Mouse (Mus musculus) G1E (cell line): ENCODE data around the gene Clic1. TPM values are rescaled to one million over a fixed set of nuclear protein-coding genes. Genes with fewer than 3 reads are reported as not detected.

Experiments
- ATAC-seq: 2 replicates; pipeline ENCODE4 v1.8.0; 2016; ENCODE audit warnings: mild to moderate bottlenecking; ENCODE audit not compliant: insufficient number of reproducible peaks, poor library complexity, low FRiP score, severe bottlenecking; ENCODE audit errors: extremely low read depth
- DNase-seq: peaks from one replicate; pipeline ENCODE4 v3.0.0; 2012; ENCODE audit warnings: low spot score
- H3K27me3 ChIP-seq: 2 replicates; pipeline ENCODE4 v1.6.1; 2012; ENCODE audit warnings: mild to moderate bottlenecking, low read length, inconsistent platforms; ENCODE audit not compliant: insufficient read depth
- H3K36me3 ChIP-seq: replicated peaks from 2 replicates; pipeline ENCODE3; 2012; ENCODE audit warnings: mild to moderate bottlenecking, inconsistent platforms
- H3K4me1 ChIP-seq: 2 replicates; pipeline ENCODE4 v1.6.1; 2012; ENCODE audit warnings: low read depth, low read length, inconsistent platforms, mixed read lengths; ENCODE audit not compliant: insufficient read depth
- H3K4me3 ChIP-seq: 2 replicates; pipeline ENCODE4 v1.5.1; 2012; ENCODE audit warnings: low read depth, mild to moderate bottlenecking, inconsistent platforms, low read length, moderate library complexity, mixed read lengths
- H3K9me3 ChIP-seq: replicated peaks from 2 replicates; pipeline ENCODE4 v1.6.1; 2012; ENCODE audit warnings: inconsistent platforms
- CTCF ChIP-seq: IDR thresholded peaks from 2 replicates; pipeline ENCODE4 v1.5.1; 2012; ENCODE audit warnings: low read depth, low read length, inconsistent platforms, mixed read lengths
- GATA1 ChIP-seq: IDR thresholded peaks from 2 replicates; pipeline ENCODE4 v1.6.1; 2012; ENCODE audit warnings: borderline replicate concordance, low read length, inconsistent platforms, mixed read lengths
- GATA2 ChIP-seq: IDR thresholded peaks from 2 replicates; pipeline ENCODE4 v1.6.1; 2012; ENCODE audit warnings: low read depth, low read length, inconsistent platforms, borderline replicate concordance
- POLR2AphosphoS5 ChIP-seq: IDR thresholded peaks from 2 replicates; pipeline ENCODE4 v1.6.1; 2012; ENCODE audit warnings: low read depth, low read length, inconsistent platforms; ENCODE audit not compliant: insufficient replicate concordance
- TAL1 ChIP-seq: conservative IDR thresholded peaks from 2 replicates; pipeline ENCODE4 v1.6.1; 2012; ENCODE audit warnings: low read depth, low read length, inconsistent platforms, mixed read lengths
- polyA plus RNA-seq: library from polyadenylated mRNA; stranded (reverse); fragments of >175 nt; gene quantifications from 2 replicates; pipeline ENCODE4 v1.2.3, GENCODE M21; 2012
- total RNA-seq, 2 experiments: library from RNA; stranded (forward) in 1 of 2; stranded (reverse) in 1 of 2; fragments of 200-1000 nt in 1 of 2; fragments of >200 nt in 1 of 2; fragmentation: Nextera tagmentation in 1 of 2; gene quantifications; 2 replicates each; pipeline ENCODE4 v1.2.3; 2014 to 2017

Gene Clic1
- total and polyA plus RNA-seq, 3 experiments, result 211 to 562 (median 258) TPM

DNA sequence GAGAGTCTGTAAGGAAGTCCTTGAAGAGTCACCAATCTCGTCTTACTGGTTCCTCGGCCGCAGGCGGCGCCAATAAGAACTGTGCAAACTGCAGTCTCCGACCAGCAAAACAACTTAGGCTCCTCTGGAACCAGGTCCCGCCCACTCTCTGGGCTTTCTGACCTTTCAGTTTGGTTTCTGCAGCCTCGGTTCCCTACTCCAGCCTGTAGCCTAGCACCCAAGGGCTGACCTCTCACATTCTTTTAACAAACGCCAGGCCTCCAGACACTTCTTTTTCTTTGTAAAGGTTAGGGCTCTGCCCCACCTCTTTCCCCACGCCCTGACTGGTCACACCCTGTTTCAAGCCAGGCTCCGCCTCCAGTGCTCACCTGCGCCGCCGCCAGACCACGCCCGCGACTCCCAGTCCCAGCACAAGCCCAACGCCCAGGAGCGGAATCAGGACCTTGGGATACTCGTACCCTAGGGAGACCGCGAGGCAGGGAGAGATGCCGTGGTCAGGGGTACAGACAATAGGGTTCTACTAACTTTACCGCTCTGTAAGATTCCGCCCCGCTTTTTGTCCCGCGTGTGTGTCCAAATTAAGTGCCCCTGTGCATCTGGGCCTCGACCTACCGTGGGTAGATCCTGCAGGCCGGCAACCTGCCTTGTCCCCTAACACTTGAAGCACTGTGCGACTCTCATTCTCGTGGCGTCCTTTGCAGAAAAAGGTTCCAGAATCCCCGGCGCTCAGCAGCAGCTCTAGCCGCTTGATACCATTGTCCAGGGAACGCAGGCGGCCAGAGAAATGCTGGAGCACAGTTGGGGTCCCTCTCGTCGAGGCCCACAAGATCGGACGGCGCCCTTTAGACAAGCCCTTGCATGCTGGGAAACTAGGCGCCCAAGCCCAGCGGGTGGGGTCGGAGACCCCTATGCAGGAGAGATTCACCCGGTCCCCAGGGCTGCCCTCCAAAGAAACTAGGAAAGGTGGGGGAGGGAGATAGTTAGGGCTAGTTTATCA is 15.5 kb downstream of the Clic1 start, which contains the start of gene Ly6g6c:
Gene Ly6g6c, plus strand, starts transcription at position 438 of the 997 bp plus-strand sequence.
- Histone ChIP-seq H3K4me1 (peaks cover 44% of the 10 kb centered on the region), H3K36me3 (peaks cover 33% of the 10 kb centered on the region), H3K4me3 (peak within 1 kb of the TSS; percentile 49; the same call in 1 of the 2 replicates), H3K27me3 (peaks cover 52% of the 10 kb centered on the region), H3K9me3 (no peaks in the 10 kb centered on the region)
- no peak for TF ChIP-seq TAL1
- TF ChIP-seq GATA2, result no peak
- no peak for TF ChIP-seq GATA1
- no peak for TF ChIP-seq CTCF
- no peak for TF ChIP-seq POLR2AphosphoS5
- no peak for DNase-seq
- no peak for ATAC-seq

DNA sequence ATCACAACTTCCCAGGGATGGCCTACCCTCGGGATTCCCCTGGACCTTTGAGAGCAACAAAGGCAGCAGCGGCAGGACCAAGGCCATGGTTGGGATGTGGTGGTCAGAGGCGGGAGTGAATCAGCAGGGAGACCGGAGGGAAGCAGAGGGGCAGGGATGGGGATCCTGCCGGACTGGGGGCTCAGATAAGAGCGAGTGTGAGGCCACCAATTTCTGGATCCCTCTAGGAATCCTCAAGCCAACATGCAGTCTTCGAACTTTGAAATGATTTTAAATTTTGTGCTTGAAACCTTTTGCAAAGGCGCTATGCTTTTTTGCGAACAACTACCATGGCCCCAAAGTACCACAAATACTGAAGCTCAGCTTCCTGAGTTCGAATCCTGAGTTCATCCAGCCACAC is 16.3 kb downstream of the Clic1 start, which contains the start of gene Mpig6b:
Gene Mpig6b, minus strand, starts transcription at position 101 of the 400 bp plus-strand sequence.
- peaks cover 24% of the 10 kb centered on the region for H3K36me3 ChIP-seq
- TF ChIP-seq TAL1 (no peak), GATA1 (no peak), GATA2 (no peak), CTCF (no peak), POLR2AphosphoS5 (no peak)
- H3K4me1 ChIP-seq, result peaks cover 43% of the 10 kb centered on the region
- no peak for DNase-seq
- peaks cover 52% of the 10 kb centered on the region for H3K27me3 ChIP-seq
- ATAC-seq, result no peak
- H3K9me3 ChIP-seq, result no peaks in the 10 kb centered on the region
- peak within 1 kb of the TSS; percentile 49; the same call in 1 of the 2 replicates for H3K4me3 ChIP-seq

DNA sequence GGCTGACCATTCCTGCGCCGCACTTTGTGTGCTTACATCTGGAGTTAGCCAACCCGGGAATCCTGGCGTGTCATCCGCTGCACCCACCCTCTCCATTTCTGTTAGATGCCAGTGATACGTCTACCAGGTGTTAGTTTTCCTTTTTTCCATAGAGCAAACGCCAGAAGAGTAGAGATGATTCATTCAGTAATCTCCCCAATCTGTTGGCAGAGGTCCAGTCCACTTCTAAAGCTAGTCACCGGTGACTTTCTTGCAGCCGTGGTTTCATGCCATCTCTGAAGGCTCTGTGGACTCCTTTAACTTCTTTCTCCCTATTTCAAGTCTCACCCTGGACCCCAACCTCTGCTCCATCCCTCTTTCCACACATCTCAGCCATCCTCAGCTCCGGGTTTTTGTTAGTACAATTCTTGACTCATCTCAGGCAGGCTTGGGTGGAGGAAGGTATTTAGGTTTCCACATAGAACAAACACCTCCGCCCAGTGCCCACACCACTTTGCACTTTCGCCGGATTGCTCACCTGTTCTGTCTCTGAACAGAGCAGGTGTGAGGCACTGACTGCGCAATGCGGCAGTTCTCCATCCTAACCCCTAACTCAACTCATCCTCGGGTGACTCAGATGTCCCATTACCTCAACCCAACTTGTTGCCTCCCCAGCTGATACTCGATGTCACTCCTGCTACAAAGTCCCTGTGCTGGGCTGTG is 18.6 kb downstream of the Clic1 start:
- peaks cover 4% of the 10 kb centered on the region for H3K36me3 ChIP-seq
- peaks cover 57% of the 10 kb centered on the region for H3K27me3 ChIP-seq
- no peak for TF ChIP-seq POLR2AphosphoS5
- TF ChIP-seq TAL1, result no peak
- TF ChIP-seq GATA1, result no peak
- TF ChIP-seq CTCF, result no peak
- TF ChIP-seq GATA2, result no peak
- DNase-seq (no peak), ATAC-seq (no peak)
- H3K9me3 ChIP-seq, result no peaks in the 10 kb centered on the region
- no peak overlapping the region for H3K4me3 ChIP-seq
- peaks cover 36% of the 10 kb centered on the region for H3K4me1 ChIP-seq

DNA sequence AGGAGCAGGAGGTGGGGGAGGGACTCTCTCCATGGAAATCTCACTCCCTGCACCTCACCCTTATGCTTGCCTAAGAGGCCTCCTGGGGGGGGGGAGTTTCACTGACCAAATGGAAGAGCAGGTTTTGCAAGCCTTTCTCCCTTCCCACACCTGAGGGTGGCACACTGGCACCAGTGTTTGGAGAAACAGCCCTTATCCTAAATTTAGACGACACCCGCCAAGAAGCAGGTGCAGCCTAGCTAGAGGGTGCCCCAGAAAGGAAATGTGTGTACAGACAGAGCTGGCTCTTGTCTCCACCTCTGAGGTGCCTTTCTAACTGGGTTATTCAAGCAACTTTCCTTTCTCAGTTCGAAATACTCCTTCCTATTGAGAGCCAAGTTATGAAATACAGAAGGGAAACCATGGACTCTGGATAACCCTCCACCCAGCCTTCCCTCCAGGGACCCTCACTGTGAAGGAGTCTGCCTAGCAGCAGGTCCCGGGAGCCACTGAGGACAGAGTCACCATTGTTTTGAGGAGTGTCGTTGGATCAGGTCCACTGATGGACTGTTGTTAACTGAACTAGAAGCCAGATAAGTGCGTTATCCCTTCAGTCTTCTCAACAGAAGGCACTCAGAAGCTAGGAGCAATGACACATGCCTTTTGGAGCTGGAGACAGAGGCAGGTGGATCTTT is 20.9 kb downstream of the Clic1 start:
- no peaks in the 10 kb centered on the region for H3K36me3 ChIP-seq
- H3K9me3 ChIP-seq, result no peaks in the 10 kb centered on the region
- no peak for DNase-seq
- peaks cover 46% of the 10 kb centered on the region for H3K27me3 ChIP-seq
- H3K4me1 ChIP-seq, result peaks cover 28% of the 10 kb centered on the region
- no peak overlapping the region for H3K4me3 ChIP-seq
- no peak for ATAC-seq
- TF ChIP-seq GATA1, result no peak
- no peak for TF ChIP-seq POLR2AphosphoS5
- TF ChIP-seq CTCF, result no peak
- TF ChIP-seq GATA2, result no peak
- no peak for TF ChIP-seq TAL1

DNA sequence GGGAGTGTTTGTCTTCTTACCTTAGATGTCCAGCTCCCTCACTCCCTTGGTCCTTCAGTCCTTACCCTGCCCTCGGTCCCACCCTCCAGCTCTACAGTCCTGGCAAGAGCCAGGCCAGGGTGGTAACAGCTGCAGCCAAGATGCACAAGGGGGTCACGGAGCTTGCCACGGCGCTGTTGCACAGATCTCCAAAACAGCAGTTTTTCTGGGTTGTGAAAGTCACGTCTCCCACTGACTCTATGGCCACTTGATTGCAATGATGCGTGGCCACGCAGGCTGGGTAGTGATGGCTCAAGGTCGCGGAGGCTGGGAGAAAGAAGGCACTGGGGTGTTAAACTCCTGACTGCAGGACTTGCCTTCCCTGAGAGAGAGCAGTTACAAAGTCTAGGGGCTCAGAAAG is 21.7 kb downstream of the Clic1 start:
- H3K4me3 ChIP-seq, result no peak overlapping the region
- peaks cover 26% of the 10 kb centered on the region for H3K4me1 ChIP-seq
- DNase-seq (no peak), ATAC-seq (no peak)
- H3K9me3 ChIP-seq, result no peaks in the 10 kb centered on the region
- no peak for TF ChIP-seq GATA2
- no peak for TF ChIP-seq GATA1
- no peak for TF ChIP-seq POLR2AphosphoS5
- TF ChIP-seq TAL1, result no peak
- no peak for TF ChIP-seq CTCF
- H3K36me3 ChIP-seq, result no peaks in the 10 kb centered on the region
- peaks cover 39% of the 10 kb centered on the region for H3K27me3 ChIP-seq

DNA sequence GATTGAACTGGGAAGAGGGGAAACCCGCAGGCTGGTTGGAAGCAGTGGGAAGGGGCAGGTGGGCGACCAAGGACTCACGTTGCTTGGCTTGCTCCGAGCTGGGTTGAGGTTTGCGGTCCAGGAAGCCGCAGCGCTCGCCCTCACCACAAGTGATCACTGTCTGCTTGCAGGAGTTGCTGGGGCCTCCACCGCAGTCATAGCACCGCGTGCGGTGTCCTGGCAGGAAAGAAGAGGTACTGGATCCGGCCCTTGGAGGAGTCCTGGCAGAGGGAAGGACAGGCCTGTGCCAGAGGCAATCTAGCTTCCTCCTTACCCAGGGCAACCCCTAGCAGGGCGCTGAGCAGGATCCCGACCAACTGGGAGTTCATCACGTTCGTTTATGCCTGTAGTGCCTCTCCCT is 24.3 kb downstream of the Clic1 start:
- ATAC-seq, result no peak
- TF ChIP-seq GATA2 (no peak), CTCF (no peak), POLR2AphosphoS5 (no peak), TAL1 (no peak), GATA1 (no peak)

More for the DNA sequence above, 24.3 kb downstream of the Clic1 start:
- Histone ChIP-seq H3K4me1 (peaks cover 43% of the 10 kb centered on the region), H3K27me3 (peaks cover 21% of the 10 kb centered on the region), H3K36me3 (no peaks in the 10 kb centered on the region), H3K4me3 (peak overlapping the region; percentile 4; the same call in 1 of the 2 replicates), H3K9me3 (no peaks in the 10 kb centered on the region)
- DNase-seq, result no peak
